9 mouse cellular contexts compared by ENCODE assay signal in genomic region chr6:145968301-145968818, GRCm38 (mm10). TPM values are rescaled to one million over a fixed set of nuclear protein-coding genes. Genes with fewer than 3 reads are reported as not detected.
DNase-seq lines count a peak whose midpoint lies in the region; ATAC-seq lines count a peak whose summit lies in the region.
"Had no signal": no experiment of that assay in that cellular context is flagged by ENCODE, and none has a peak within 500 bp of the region (broad histone marks: within the 10 kb centered on the region; RNA-seq: fewer than 3 reads in every experiment).

No protein-coding gene starts in this region.

- H3K4me2 ChIP-seq in embryonic facial prominence, embryonic 13.5 days, result no peak overlapping the region

- 56% methylated on average over 7 of the region's 7 CpGs for WGBS in embryonic facial prominence, embryonic 13.5 days
- WGBS in embryonic facial prominence, embryonic 10.5 days, result 71% methylated on average over 7 of the region's 7 CpGs

- no peak for ATAC-seq in embryonic facial prominence, embryonic 13.5 days (ENCODE audit: insufficient number of reproducible peaks, insufficient read depth, low FRiP score, low TSS enrichment, low read depth)

- H3K9ac ChIP-seq in embryonic facial prominence, embryonic 13.5 days, result no peak overlapping the region

- DNase-seq in embryonic facial prominence, embryonic 10.5 days (ENCODE audit: low spot score), result no peak
- peak; percentile 95 for DNase-seq in NIH3T3 (ENCODE audit: low read depth)
- peak; percentile 88 for DNase-seq in gastrocnemius, postnatal 25 days
- DNase-seq in layer of hippocampus, adult 9-11 months, result peak; percentile 54
- peak; percentile 48 to 65 for DNase-seq in urinary bladder, postnatal 36 days (ENCODE audit: low spot score in 2 of 2)
- no peak for DNase-seq in kidney, adult 8-10 months
- no peak for DNase-seq in spleen, postnatal 14 days (ENCODE audit: low spot score in 2 of 2)

- H3K27me3 ChIP-seq in embryonic facial prominence, embryonic 13.5 days, result no peaks in the 10 kb centered on the region
- H3K27me3 ChIP-seq in embryonic facial prominence, embryonic 10.5 days (replicated peaks; ENCODE audit: low read depth, poor library complexity, severe bottlenecking), result no peaks in the 10 kb centered on the region
- H3K27me3 ChIP-seq: CH12.LX had no signal

- H3K36me3 ChIP-seq in embryonic facial prominence, embryonic 13.5 days, result no peaks in the 10 kb centered on the region
- no peaks in the 10 kb centered on the region for H3K36me3 ChIP-seq in embryonic facial prominence, embryonic 10.5 days (replicated peaks)

- peak overlapping the region; percentile 83 for H3K27ac ChIP-seq in embryonic facial prominence, embryonic 13.5 days
- no peak overlapping the region for H3K27ac ChIP-seq in embryonic facial prominence, embryonic 10.5 days (replicated peaks)

- H3K4me1 ChIP-seq in embryonic facial prominence, embryonic 13.5 days, result peaks cover 21% of the 10 kb centered on the region
- H3K4me1 ChIP-seq in embryonic facial prominence, embryonic 10.5 days, result peaks cover 13% of the 10 kb centered on the region

- no peak overlapping the region for H3K4me3 ChIP-seq in embryonic facial prominence, embryonic 13.5 days
- H3K4me3 ChIP-seq in embryonic facial prominence, embryonic 10.5 days, result no peak overlapping the region

- no peaks in the 10 kb centered on the region for H3K9me3 ChIP-seq in embryonic facial prominence, embryonic 13.5 days
- no peaks in the 10 kb centered on the region; the same call in 1 of the 2 replicates for H3K9me3 ChIP-seq in embryonic facial prominence, embryonic 10.5 days

RNA-seq across cellular contexts. Expression of gene Sspn, which starts 36.9 kb away (rescaled TPM):
- 12.5 and 15.6 TPM in 2 replicates for polyA plus RNA-seq in embryonic facial prominence, embryonic 13.5 days (2015; fragmentation: Nextera tagmentation; extraction: Ambion mirVana)
- polyA plus RNA-seq in embryonic facial prominence, embryonic 10.5 days (2016; fragmentation: Nextera tagmentation; extraction: Ambion mirVana), result 1.9 and 2.9 TPM in 2 replicates
- 10 to 100 TPM; 59.1 to 64.0 TPM for total RNA-seq in gastrocnemius, postnatal 25 days (2021)

Comparison
In these comparisons a context has a peak if more than half of its experiments do, and no peak if none do; other contexts are left out.
1. DNase-seq: peak in NIH3T3 (single experiment), gastrocnemius, postnatal 25 days (single experiment), layer of hippocampus, adult 9-11 months (single experiment) and urinary bladder, postnatal 36 days (2 of 2); none in embryonic facial prominence, embryonic 10.5 days (single experiment), kidney, adult 8-10 months (0 of 2) and spleen, postnatal 14 days (0 of 2).